Mouse (Mus musculus) midbrain, embryonic 11.5 days (tissue): ENCODE results near the gene Itsn1. TPM values are rescaled to one million over a fixed set of nuclear protein-coding genes. Genes with fewer than 3 reads are reported as not detected.

Experiments used
- ATAC-seq: fragments of 200-750 bp; cut with Nextera tagmentation; 2 replicates; pipeline ENCODE4 v1.8.0; 2017; ENCODE audit warnings: moderate TSS enrichment, moderate library complexity; ENCODE audit not compliant: low FRiP score
- DNase-seq: peaks from one replicate; pipeline ENCODE4 v3.0.0; 2015; ENCODE audit warnings: low spot score; ENCODE audit errors: missing footprints
- H3K27ac ChIP-seq: fragments of 300-500 bp; sonication (generic); 2 replicates; pipeline ENCODE4 v1.5.1; 2014; ENCODE audit warnings: low read depth, low read length
- H3K27me3 ChIP-seq: fragments of 300-500 bp; sonication (generic); 2 replicates; pipeline ENCODE4 v1.6.1; 2014; ENCODE audit warnings: mild to moderate bottlenecking, low read length, moderate library complexity, mixed read lengths; ENCODE audit not compliant: control insufficient read depth, insufficient read depth
- H3K36me3 ChIP-seq: fragments of 300-500 bp; sonication (generic); 2 replicates; pipeline ENCODE4 v1.6.1; 2014; ENCODE audit warnings: mild to moderate bottlenecking, low read length, moderate library complexity, mixed read lengths; ENCODE audit not compliant: control insufficient read depth, insufficient read depth
- H3K4me1 ChIP-seq: fragments of 300-500 bp; sonication (generic); 2 replicates; pipeline ENCODE4 v1.6.1; 2014; ENCODE audit warnings: low read length; ENCODE audit not compliant: control insufficient read depth, insufficient read depth
- H3K4me2 ChIP-seq: fragments of 300-500 bp; sonication (generic); 2 replicates; pipeline ENCODE4 v1.6.1; 2014; ENCODE audit warnings: mild to moderate bottlenecking, moderate library complexity
- H3K4me3 ChIP-seq: fragments of 300-500 bp; sonication (generic); 2 replicates; pipeline ENCODE4 v1.5.1; 2014; ENCODE audit warnings: low read depth, low read length
- H3K9ac ChIP-seq: fragments of 300-500 bp; sonication (generic); 2 replicates; pipeline ENCODE4 v1.6.1; 2014; ENCODE audit warnings: low read length
- H3K9me3 ChIP-seq: fragments of 300-500 bp; sonication (generic); 2 replicates; pipeline ENCODE4 v1.6.1; 2016; ENCODE audit warnings: low read length; ENCODE audit not compliant: control insufficient read depth
- WGBS: fragments of 180-500 bp; shearing (Covaris S2); extraction: QIAGEN DNeasy Blood & Tissue Kit; methylation state at CpG from one replicate; pipeline ENCODE4 v1.1.7; 2014; 5-methylcytosine and 5-hydroxymethylcytosine counted together
- polyA plus RNA-seq: library from polyadenylated mRNA; unstranded; fragments of >200 nt; fragmentation: Nextera tagmentation; extraction: Ambion mirVana; gene quantifications from 2 replicates; pipeline ENCODE4 v1.2.1, GENCODE M21; 2014

Gene Itsn1
- polyA plus RNA-seq, 1 experiment from 2014 or later = 54.8 TPM

GRCm38 (mm10) chr16:91761761-91762160 is 32.7 kb downstream of the Itsn1 start:
- Histone ChIP-seq H3K36me3 (no peaks in the 10 kb centered on the region), H3K9ac (no peak overlapping the region), H3K9me3 (no peaks in the 10 kb centered on the region), H3K27ac (no peak overlapping the region), H3K27me3 (no peaks in the 10 kb centered on the region), H3K4me3 (no peak overlapping the region), H3K4me2 (no peak overlapping the region), H3K4me1 (peaks cover 15% of the 10 kb centered on the region; the same call in 1 of the 2 replicates)
- ATAC-seq (no peak), DNase-seq (no peak)
- WGBS = 87% methylated on average over 3 of the region's 3 CpGs

GRCm38 (mm10) chr16:91762476-91762875 is 33.4 kb downstream of the Itsn1 start:
- WGBS = 83% methylated on average over 7 of the region's 7 CpGs
- peaks cover 15% of the 10 kb centered on the region; the same call in 1 of the 2 replicates for H3K4me1 ChIP-seq
- no peak for ATAC-seq
- no peaks in the 10 kb centered on the region for H3K36me3 ChIP-seq
- H3K27ac ChIP-seq = no peak overlapping the region
- no peaks in the 10 kb centered on the region for H3K9me3 ChIP-seq
- H3K4me3 ChIP-seq = no peak overlapping the region
- H3K27me3 ChIP-seq = no peaks in the 10 kb centered on the region
- no peak overlapping the region for H3K4me2 ChIP-seq
- no peak overlapping the region for H3K9ac ChIP-seq
- no peak for DNase-seq

- no peaks in the 10 kb centered on the region for H3K27me3 ChIP-seq
- H3K4me2 ChIP-seq = no peak overlapping the region
- H3K4me3 ChIP-seq = no peak overlapping the region
- no peak overlapping the region for H3K9ac ChIP-seq
- WGBS = 58% methylated on average over 6 of the region's 6 CpGs
- DNase-seq (no peak), ATAC-seq (no peak)
- H3K9me3 ChIP-seq = no peaks in the 10 kb centered on the region
- H3K4me1 ChIP-seq = peaks cover 15% of the 10 kb centered on the region; the same call in 1 of the 2 replicates
- no peak overlapping the region for H3K27ac ChIP-seq
- H3K36me3 ChIP-seq = no peaks in the 10 kb centered on the region
These were observed 34.9 kb downstream of the Itsn1 start for GRCm38 (mm10) chr16:91763975-91764374.

- no peak overlapping the region for H3K9ac ChIP-seq
- no peak for DNase-seq
- H3K4me1 ChIP-seq = peaks cover 15% of the 10 kb centered on the region; the same call in 1 of the 2 replicates
- ATAC-seq = no peak; the same call in 1 of the 2 replicates
- no peak overlapping the region for H3K27ac ChIP-seq
- H3K9me3 ChIP-seq = no peaks in the 10 kb centered on the region
- H3K36me3 ChIP-seq = no peaks in the 10 kb centered on the region
- H3K4me3 ChIP-seq = no peak overlapping the region
- H3K4me2 ChIP-seq = no peak overlapping the region
- H3K27me3 ChIP-seq = no peaks in the 10 kb centered on the region
- WGBS = 78% methylated on average over 6 of the region's 6 CpGs
These were observed 35.3 kb downstream of the Itsn1 start for GRCm38 (mm10) chr16:91764414-91764813.

- Histone ChIP-seq H3K9me3 (no peaks in the 10 kb centered on the region), H3K27ac (no peak overlapping the region), H3K4me1 (peaks cover 20% of the 10 kb centered on the region), H3K9ac (no peak overlapping the region), H3K4me2 (no peak overlapping the region), H3K4me3 (no peak overlapping the region), H3K36me3 (no peaks in the 10 kb centered on the region), H3K27me3 (no peaks in the 10 kb centered on the region)
- WGBS = 87% methylated on average over 15 of the region's 15 CpGs
- DNase-seq = no peak
- no peak for ATAC-seq
These were observed 36.2 kb downstream of the Itsn1 start for GRCm38 (mm10) chr16:91765121-91765815.

GRCm38 (mm10) chr16:91765816-91766210 is 36.7 kb downstream of the Itsn1 start:
- Histone ChIP-seq H3K36me3 (no peaks in the 10 kb centered on the region), H3K4me1 (peaks cover 26% of the 10 kb centered on the region), H3K27ac (no peak overlapping the region), H3K9me3 (no peaks in the 10 kb centered on the region), H3K9ac (no peak overlapping the region), H3K4me2 (no peak overlapping the region), H3K4me3 (no peak overlapping the region), H3K27me3 (no peaks in the 10 kb centered on the region)
- 91% methylated on average over 15 of the region's 15 CpGs for WGBS
- DNase-seq (no peak), ATAC-seq (no peak)

- 91% methylated on average over 11 of the region's 11 CpGs for WGBS
- Histone ChIP-seq H3K4me3 (no peak overlapping the region), H3K27me3 (no peaks in the 10 kb centered on the region), H3K9ac (no peak overlapping the region), H3K4me2 (no peak overlapping the region), H3K27ac (no peak overlapping the region), H3K9me3 (no peaks in the 10 kb centered on the region), H3K36me3 (no peaks in the 10 kb centered on the region), H3K4me1 (peaks cover 34% of the 10 kb centered on the region)
- DNase-seq (no peak), ATAC-seq (no peak)
These were observed 38.2 kb downstream of the Itsn1 start for GRCm38 (mm10) chr16:91767165-91767701.

- no peak overlapping the region for H3K27ac ChIP-seq
- peaks cover 38% of the 10 kb centered on the region for H3K4me1 ChIP-seq
- H3K4me3 ChIP-seq = no peak overlapping the region
- 91% methylated on average over 6 of the region's 6 CpGs for WGBS
- H3K27me3 ChIP-seq = no peaks in the 10 kb centered on the region
- no peak overlapping the region for H3K4me2 ChIP-seq
- ATAC-seq (no peak), DNase-seq (no peak)
- H3K9me3 ChIP-seq = no peaks in the 10 kb centered on the region
- H3K9ac ChIP-seq = no peak overlapping the region
- no peaks in the 10 kb centered on the region for H3K36me3 ChIP-seq
These were observed 39.5 kb downstream of the Itsn1 start for GRCm38 (mm10) chr16:91768586-91768985.

GRCm38 (mm10) chr16:91769911-91770310 is 40.8 kb downstream of the Itsn1 start:
- DNase-seq = no peak
- H3K4me1 ChIP-seq = peaks cover 25% of the 10 kb centered on the region

More at GRCm38 (mm10) chr16:91769911-91770310, 40.8 kb downstream of the Itsn1 start:
- Histone ChIP-seq H3K27ac (no peak overlapping the region; the same call in 1 of the 2 replicates), H3K27me3 (no peaks in the 10 kb centered on the region), H3K4me2 (no peak overlapping the region), H3K9me3 (no peaks in the 10 kb centered on the region), H3K36me3 (no peaks in the 10 kb centered on the region), H3K4me3 (no peak overlapping the region), H3K9ac (no peak overlapping the region)
- ATAC-seq = no peak
- WGBS = 81% methylated on average over 5 of the region's 5 CpGs
